Mouse (Mus musculus) limb, embryonic 14.5 days (tissue): Measurements from ENCODE around the gene Parva. TPM values are rescaled to one million over a fixed set of nuclear protein-coding genes. Genes with fewer than 3 reads are reported as not detected.

Experiments used
- ATAC-seq: fragments of 200-750 bp; cut with Nextera tagmentation; 2 replicates; pipeline ENCODE4 v1.8.0; 2017; ENCODE audit warnings: low read depth, moderate number of reproducible peaks, moderate TSS enrichment; ENCODE audit not compliant: low FRiP score
- DNase-seq: peaks from one replicate; pipeline ENCODE4 v3.0.0-alpha.2; 2015; ENCODE audit warnings: low spot score
- H3K27ac ChIP-seq: fragments of 300-500 bp; sonication (generic); replicated peaks from 2 replicates; pipeline ENCODE4 v1.5.1; 2014; ENCODE audit warnings: low read depth, mild to moderate bottlenecking, low read length, moderate library complexity, mixed read lengths
- H3K27me3 ChIP-seq: fragments of 300-500 bp; sonication (generic); 2 replicates; pipeline ENCODE4 v1.6.1; 2014; ENCODE audit warnings: low read length, mixed read lengths; ENCODE audit not compliant: control insufficient read depth, insufficient read depth
- H3K36me3 ChIP-seq: fragments of 300-500 bp; sonication (generic); 2 replicates; pipeline ENCODE4 v1.6.1; 2014; ENCODE audit warnings: mild to moderate bottlenecking, low read length, moderate library complexity, mixed read lengths; ENCODE audit not compliant: control insufficient read depth, insufficient read depth
- H3K4me1 ChIP-seq: fragments of 300-500 bp; sonication (generic); 2 replicates; pipeline ENCODE4 v1.6.1; 2014; ENCODE audit warnings: antibody characterized with exemption, low read length, mixed read lengths; ENCODE audit not compliant: control insufficient read depth, insufficient read depth
- H3K4me2 ChIP-seq: fragments of 300-500 bp; sonication (generic); replicated peaks from 2 replicates; pipeline ENCODE4 v1.6.1; 2014; ENCODE audit warnings: low read depth, mild to moderate bottlenecking, low read length, moderate library complexity; ENCODE audit not compliant: severe bottlenecking
- H3K4me3 ChIP-seq: fragments of 300-500 bp; sonication (generic); replicated peaks from 2 replicates; pipeline ENCODE4 v1.5.1; 2014; ENCODE audit warnings: low read length
- H3K9ac ChIP-seq: fragments of 300-500 bp; sonication (generic); 2 replicates; pipeline ENCODE4 v1.6.1; 2014; ENCODE audit warnings: mild to moderate bottlenecking, low read depth, low read length, moderate library complexity; ENCODE audit not compliant: severe bottlenecking
- H3K9me3 ChIP-seq: fragments of 300-500 bp; sonication (generic); 2 replicates; pipeline ENCODE4 v1.6.1; 2016; ENCODE audit warnings: low read length; ENCODE audit not compliant: control insufficient read depth
- POLR2A ChIP-seq: fragments of 200-500 bp; IDR thresholded peaks from 2 replicates; pipeline ENCODE4 v1.8.0; 2012; ENCODE audit warnings: inconsistent platforms, mild to moderate bottlenecking, moderate library complexity, borderline replicate concordance; ENCODE audit not compliant: insufficient read depth, insufficient read length; ENCODE audit errors: extremely low read depth
- WGBS: fragments of 180-500 bp; shearing (Covaris S2); extraction: QIAGEN DNeasy Blood & Tissue Kit; methylation state at CpG from one replicate; pipeline ENCODE4 v1.1.7; 2014; 5-methylcytosine and 5-hydroxymethylcytosine counted together
- polyA plus RNA-seq, 2 experiments: library from polyadenylated mRNA; depleted of rRNA in 1 of 2; stranded (reverse) in 1 of 2; unstranded in 1 of 2; fragments of >200 nt; fragmentation: Nextera tagmentation in 1 of 2; extraction: Ambion mirVana in 1 of 2; gene quantifications; 2 replicates each; pipeline versions ENCODE4 v1.2.1 to v1.2.3; 2012 to 2014

The Parva gene
- polyA plus RNA-seq, 2 experiments, result 82.2 to 88.8 TPM

GRCm38 (mm10) chr7:112634505-112635213 lies 207.4 kb downstream of the Parva start:
- 80% methylated on average over 10 of the region's 10 CpGs for WGBS

GRCm38 (mm10) chr7:112635936-112636335 lies 208.6 kb downstream of the Parva start:
- ATAC-seq (no peak), DNase-seq (no peak)
- Histone ChIP-seq H3K4me2 (no peak overlapping the region), H3K9me3 (no peaks in the 10 kb centered on the region), H3K27me3 (no peaks in the 10 kb centered on the region), H3K4me3 (no peak overlapping the region), H3K4me1 (no peaks in the 10 kb centered on the region), H3K9ac (no peak overlapping the region), H3K36me3 (no peaks in the 10 kb centered on the region), H3K27ac (no peak overlapping the region)
- 89% methylated on average over 2 of the region's 2 CpGs for WGBS
- no peak for TF ChIP-seq POLR2A

More at GRCm38 (mm10) chr7:112634505-112635213, 207.4 kb downstream of the Parva start:
- no peak overlapping the region for H3K9ac ChIP-seq
- no peaks in the 10 kb centered on the region for H3K4me1 ChIP-seq
- no peaks in the 10 kb centered on the region for H3K36me3 ChIP-seq
- DNase-seq (no peak), ATAC-seq (no peak)
- no peak overlapping the region for H3K27ac ChIP-seq
- no peak overlapping the region for H3K4me3 ChIP-seq
- no peaks in the 10 kb centered on the region for H3K27me3 ChIP-seq
- H3K4me2 ChIP-seq, result no peak overlapping the region
- H3K9me3 ChIP-seq, result no peaks in the 10 kb centered on the region
- TF ChIP-seq POLR2A, result no peak

Other genes with a start within 250 kb of the Parva start
- gene Mical2, start 201.6 kb upstream of the Parva start, polyA plus RNA-seq (2012; rRNA removed), result 6.6 and 7.5 TPM in 2 replicates
- gene Mical2, start 201.6 kb upstream of the Parva start, polyA plus RNA-seq (2014; fragmentation: Nextera tagmentation; extraction: Ambion mirVana), result 4.0 and 5.0 TPM in 2 replicates